Mouse (Mus musculus) brain, adult 2 months (tissue): ENCODE measurements around the gene Cdsn.

Experiments
- DNase-seq: peaks from one replicate; pipeline ENCODE4 v3.0.0; 2011; ENCODE audit warnings: low read depth, low spot score

Gene Cdsn

DNA sequence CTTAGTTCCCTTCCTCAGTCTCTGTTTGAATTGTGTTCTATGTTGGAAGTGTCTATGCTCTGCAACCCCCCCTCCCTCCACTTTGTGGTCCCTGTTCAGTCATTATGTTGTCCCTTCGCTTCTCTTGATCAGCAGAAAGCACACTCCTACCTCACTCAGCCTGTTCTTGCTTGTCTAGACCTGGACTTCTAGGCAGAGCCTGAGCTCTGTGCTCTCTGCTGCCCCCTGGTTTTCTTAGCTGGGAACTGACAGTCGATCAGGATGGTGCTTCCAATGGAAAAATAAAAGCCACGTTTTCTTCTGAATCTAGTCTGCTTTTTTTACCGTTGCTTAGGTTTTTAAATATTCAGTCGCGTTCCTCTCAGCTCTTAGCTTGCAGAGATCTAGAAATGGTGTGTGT is 17.6 kb upstream of the Cdsn start:
- peak; percentile 86 for DNase-seq

- peak; percentile 84 for DNase-seq
These were observed 14.5 kb upstream of the Cdsn start for GRCm38 (mm10) chr17:35537421-35537820.

DNA sequence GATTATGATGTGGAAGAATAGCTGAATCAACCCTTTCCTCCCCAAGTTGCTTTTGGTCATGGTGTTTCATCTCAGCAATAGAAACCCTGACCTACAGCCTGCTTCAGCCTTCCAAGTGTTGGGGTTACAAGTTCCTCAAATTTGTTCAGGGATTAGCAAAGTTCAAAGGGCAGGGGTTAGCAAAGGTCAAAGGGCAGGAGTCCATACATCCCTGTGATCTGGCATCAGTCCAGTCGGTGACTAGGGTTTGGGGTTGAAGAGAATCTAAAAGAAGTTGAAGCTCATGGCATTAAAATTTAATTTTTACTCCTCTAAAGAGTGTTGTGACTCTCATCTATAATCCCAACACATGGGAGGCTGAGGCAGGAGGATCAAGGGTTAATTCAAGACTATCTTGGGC is 13.5 kb upstream of the Cdsn start:
- no peak for DNase-seq

- no peak for DNase-seq
These were observed 12.4 kb upstream of the Cdsn start for GRCm38 (mm10) chr17:35539540-35539939.

DNA sequence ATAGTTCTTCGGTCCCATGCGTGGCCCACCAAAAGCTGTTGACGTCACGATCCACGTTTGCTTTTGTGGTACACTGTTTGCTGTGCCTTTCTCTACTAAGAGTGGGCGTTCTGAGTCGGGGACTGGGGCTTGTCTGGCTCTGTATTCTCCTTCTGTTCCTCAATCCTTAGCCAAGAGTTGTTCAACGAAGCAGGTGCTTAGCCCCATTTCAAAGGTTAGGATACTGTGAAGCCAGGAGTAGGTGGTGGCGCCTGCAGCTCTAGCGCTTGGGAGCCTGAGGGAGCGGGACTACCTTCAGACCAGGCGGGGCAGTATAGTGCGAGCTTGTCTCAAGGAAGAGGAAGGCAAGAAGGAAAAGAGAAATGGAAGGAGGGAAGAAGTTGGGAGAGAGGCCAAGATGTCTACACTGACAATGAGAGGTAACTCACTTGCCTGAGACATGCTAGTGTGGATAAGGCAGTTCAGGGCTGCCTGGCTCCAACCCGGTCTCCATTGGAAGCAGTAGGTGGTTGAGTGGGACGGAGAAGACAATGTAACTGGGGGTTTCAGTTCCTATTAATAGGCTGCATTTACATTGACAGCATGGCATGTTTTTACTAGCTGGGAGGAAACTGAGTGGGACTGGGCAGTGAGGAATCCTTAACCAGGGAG is 9.0 kb upstream of the Cdsn start:
- DNase-seq = peak; percentile 67

GRCm38 (mm10) chr17:35543412-35543861 is 8.5 kb upstream of the Cdsn start:
- DNase-seq = peak; percentile 48

DNA sequence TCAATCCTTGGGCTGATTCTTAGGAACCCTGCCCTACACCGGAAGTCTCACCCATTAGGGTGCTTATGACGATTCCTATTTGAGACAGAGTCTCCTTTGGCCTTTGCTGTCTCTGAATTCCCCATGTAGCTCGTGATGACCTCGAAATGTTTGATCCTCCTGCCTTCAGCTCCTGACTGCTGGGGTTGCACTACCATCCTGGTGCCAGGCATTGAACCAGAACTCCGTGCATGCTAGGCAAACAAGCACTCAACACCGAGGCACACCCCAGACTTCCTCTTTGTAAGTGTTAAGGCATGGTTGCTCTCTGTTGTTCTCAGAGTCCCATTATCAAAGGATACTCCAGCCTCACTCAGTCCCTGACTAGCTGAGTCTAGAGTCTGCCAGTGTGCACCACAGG is 7.9 kb upstream of the Cdsn start:
- DNase-seq = no peak

GRCm38 (mm10) chr17:35544680-35545079 is 7.2 kb upstream of the Cdsn start:
- DNase-seq = peak; percentile 43

GRCm38 (mm10) chr17:35547465-35547864 is 4.5 kb upstream of the Cdsn start:
- no peak for DNase-seq

- no peak for DNase-seq
These were observed 3.3 kb upstream of the Cdsn start for GRCm38 (mm10) chr17:35548636-35549035.

DNA sequence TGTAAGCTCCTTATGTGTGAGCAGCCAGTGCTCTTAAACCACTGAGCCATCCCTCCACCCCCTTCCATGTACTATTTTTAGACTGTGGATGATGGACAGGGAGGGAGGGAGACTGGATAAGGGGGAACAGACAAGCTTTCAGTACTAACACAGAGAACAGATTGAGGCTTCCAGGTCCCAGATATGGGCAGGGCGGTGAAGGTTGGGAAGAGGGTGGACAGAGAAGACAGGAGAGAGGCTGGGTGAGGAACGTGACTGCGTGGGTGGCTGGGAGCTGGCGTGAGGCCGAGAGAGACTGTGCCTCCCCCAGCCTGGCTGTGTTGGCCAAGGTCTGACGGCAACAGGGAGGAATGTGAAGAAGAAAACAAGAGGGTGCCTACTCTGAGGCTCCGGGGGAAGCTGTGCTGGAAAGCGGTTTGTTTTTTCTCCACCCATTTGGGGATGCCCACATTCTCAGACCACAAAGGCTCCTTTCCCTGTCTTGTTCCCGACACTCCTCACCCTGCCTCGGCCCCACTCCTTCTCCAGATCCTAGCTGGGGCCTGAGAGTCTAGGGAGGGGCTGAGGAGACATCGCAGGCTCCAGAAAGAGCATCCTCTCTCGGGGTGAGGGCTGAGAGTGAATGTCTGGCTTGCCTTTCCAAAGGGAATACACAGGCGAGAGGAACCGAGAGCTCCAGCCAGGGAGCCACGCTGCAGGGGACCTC is 2.3 kb upstream of the Cdsn start:
- peak; percentile 92 for DNase-seq

GRCm38 (mm10) chr17:35550143-35550494 is 1.8 kb upstream of the Cdsn start:
- no peak for DNase-seq

DNA sequence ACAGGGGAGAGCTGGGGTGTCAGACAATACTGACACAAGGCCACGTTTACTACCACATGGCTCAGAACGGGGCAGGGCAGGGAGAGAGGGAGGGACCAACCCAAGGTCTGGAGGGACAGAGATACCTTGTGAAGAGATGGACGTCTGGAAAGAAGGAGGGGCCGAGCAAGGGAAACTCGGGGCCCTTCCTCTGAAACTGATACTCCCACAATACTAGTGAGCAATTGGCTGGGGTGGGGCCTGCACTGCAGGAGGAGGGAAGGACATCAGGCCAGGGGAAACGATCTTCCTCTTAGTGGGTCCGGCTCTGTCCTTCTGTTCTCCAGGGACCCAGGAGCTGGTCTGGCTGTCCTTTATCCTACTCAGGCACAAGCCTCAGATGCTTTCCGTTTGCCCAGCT is 1.1 kb upstream of the Cdsn start:
- no peak for DNase-seq

- DNase-seq = no peak
These were observed 2.4 kb downstream of the Cdsn start for GRCm38 (mm10) chr17:35554321-35554720.

GRCm38 (mm10) chr17:35554761-35555397 is 3.0 kb downstream of the Cdsn start:
- DNase-seq = no peak

- DNase-seq = no peak
These were observed 4.3 kb downstream of the Cdsn start for GRCm38 (mm10) chr17:35556186-35556765.

DNA sequence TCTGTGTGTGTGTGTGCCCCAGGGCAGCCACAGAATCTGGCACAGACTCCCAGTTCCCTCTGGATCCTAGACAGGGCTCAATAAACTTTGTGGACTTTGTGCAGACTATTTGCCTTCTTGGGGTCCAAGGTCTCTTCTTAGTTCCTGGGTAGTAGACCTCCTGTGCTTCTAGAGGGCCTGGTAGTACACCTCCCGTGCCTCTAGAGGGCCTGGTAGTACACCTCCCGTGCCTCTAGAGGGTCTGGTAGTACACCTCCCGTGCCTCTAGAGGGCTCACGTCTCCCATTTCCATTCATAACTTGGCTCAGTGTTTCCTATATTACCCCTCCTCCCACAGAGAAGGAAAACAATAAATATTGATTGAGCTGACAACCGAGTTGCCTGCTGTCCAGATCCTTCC is 4.9 kb downstream of the Cdsn start:
- DNase-seq = peak; percentile 66

DNA sequence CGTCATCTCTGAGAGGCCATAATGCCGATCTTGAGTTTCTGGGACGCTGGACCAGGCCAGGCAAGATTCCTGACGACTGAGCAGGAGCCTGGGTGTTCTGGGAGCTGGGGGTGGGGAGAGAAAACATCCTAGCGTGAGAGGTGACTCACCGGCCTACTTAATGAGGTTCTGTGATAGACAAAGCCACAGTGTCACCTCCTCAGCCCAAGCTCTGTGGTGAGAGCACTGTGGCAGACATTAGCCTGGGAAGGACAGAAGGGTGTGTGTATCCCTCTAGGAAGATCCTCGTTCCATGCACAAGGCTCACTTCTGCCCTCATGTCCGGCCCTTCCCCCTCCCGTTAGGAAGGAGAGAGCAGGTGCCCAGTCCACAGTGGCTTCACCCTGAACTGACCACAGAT is 5.4 kb downstream of the Cdsn start:
- peak; percentile 24 for DNase-seq

GRCm38 (mm10) chr17:35558216-35558615 is 6.3 kb downstream of the Cdsn start:
- no peak for DNase-seq

DNA sequence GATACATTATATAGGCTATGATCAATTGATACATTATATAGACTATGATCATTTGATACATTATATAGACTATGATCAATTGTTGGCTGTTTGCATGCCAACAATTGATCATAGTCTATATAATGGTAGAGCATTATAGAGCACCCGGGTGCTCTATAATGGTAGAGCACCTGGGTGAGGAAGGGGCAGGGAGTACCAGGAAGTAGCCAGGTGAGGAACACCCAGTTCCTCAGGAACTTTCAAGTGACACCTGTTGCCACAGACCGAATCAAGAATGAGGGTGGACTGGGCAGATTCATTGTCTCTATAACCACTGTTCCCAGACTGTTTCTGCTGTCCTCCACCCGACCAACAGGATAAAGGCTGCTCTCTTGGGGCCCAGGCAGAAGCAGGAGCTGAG is 15.2 kb downstream of the Cdsn start, which contains the start of gene 2300002M23Rik:
Gene 2300002M23Rik (plus strand): TSS at position 301 of the 400 bp plus-strand sequence.
- no peak for DNase-seq

DNA sequence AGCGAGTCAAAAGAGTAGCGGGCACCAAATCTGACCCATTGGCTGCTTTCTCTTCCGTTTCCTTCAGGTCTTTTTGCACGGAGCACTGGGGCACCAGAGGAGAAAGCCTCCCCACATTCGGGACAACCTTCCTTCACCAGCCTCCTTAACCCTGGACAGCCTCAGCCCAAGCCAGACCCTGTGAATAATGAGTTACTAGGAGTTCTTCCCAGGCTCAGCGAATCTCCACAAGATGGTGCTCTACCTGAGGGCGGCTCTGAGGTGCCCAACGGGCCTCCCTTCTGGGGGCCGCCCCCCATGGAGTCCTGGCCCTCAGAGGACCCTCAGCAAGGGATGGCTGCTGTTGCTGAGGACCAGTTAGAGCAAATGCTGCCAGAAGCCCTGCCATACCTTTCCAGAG is 15.8 kb downstream of the Cdsn start:
- DNase-seq = no peak
